Mouse (Mus musculus): ENCODE results near the gene Ifna7. TPM values are rescaled to one million over a fixed set of nuclear protein-coding genes. Genes with fewer than 3 reads are reported as not detected.
"Not testable (repeated sequence)": the region's sequence is repeated elsewhere in the genome, so short reads cannot be mapped to it uniquely, and the experiment has no call there.

Ifna7 gene
- not detected in 2 replicates for polyA plus RNA-seq (2015; fragmentation: Nextera tagmentation; extraction: Ambion mirVana)

- Histone ChIP-seq H3K9me3 (replicated peaks; ENCODE audit: control insufficient read depth, low read length) (no peaks in the 10 kb centered on the region), H3K4me3 (ENCODE audit: low read length) (no peak within 1 kb of the TSS), H3K27ac (ENCODE audit: low read length) (no peak within 1 kb of the TSS), H3K27me3 (ENCODE audit: control insufficient read depth, insufficient read depth, low read length) (no peaks in the 10 kb centered on the region), H3K9ac (ENCODE audit: low read length) (no peak within 1 kb of the TSS), H3K4me2 (ENCODE audit: low read depth, low read length) (no peak within 1 kb of the TSS), H3K36me3 (ENCODE audit: control insufficient read depth, insufficient read depth) (no peaks in the 10 kb centered on the region), H3K4me1 (ENCODE audit: control insufficient read depth, insufficient read depth, low read length) (no peaks in the 10 kb centered on the region)
- no peak for ATAC-seq (replicated peaks; ENCODE audit: extremely low read depth, insufficient read depth, low FRiP score)
- WGBS: 54% methylated on average over 3 of the region's 3 CpGs
Observed at GRCm38 (mm10) chr4:88815928-88816327, at the start of gene Ifna7. Gene Ifna7 (plus strand): TSS chr4:88816228.

GRCm38 (mm10) chr4:88773534-88773933, 42.5 kb upstream of the Ifna7 start, which contains the start of gene Gm13290:
Gene Gm13290 (plus strand): TSS chr4:88773834.
- H3K4me2 ChIP-seq (ENCODE audit: low read depth, low read length); H3K4me1 ChIP-seq (ENCODE audit: control insufficient read depth, insufficient read depth, low read length); ATAC-seq (replicated peaks; ENCODE audit: extremely low read depth, insufficient read depth, low FRiP score); H3K9me3 ChIP-seq (replicated peaks; ENCODE audit: control insufficient read depth, low read length); H3K36me3 ChIP-seq (ENCODE audit: control insufficient read depth, insufficient read depth); H3K27me3 ChIP-seq (ENCODE audit: control insufficient read depth, insufficient read depth, low read length); H3K4me3 ChIP-seq (ENCODE audit: low read length); H3K9ac ChIP-seq (ENCODE audit: low read length); H3K27ac ChIP-seq (ENCODE audit: low read length): not testable (repeated sequence)
- no CpG with 5 or more reads among the region's 32 CpGs for WGBS

- not testable (repeated sequence) for H3K27me3 ChIP-seq (ENCODE audit: control insufficient read depth, insufficient read depth, low read length); H3K4me1 ChIP-seq (ENCODE audit: control insufficient read depth, insufficient read depth, low read length); H3K27ac ChIP-seq (ENCODE audit: low read length); H3K36me3 ChIP-seq (ENCODE audit: control insufficient read depth, insufficient read depth); ATAC-seq (replicated peaks; ENCODE audit: extremely low read depth, insufficient read depth, low FRiP score); H3K9ac ChIP-seq (ENCODE audit: low read length); H3K4me2 ChIP-seq (ENCODE audit: low read depth, low read length); H3K9me3 ChIP-seq (replicated peaks; ENCODE audit: control insufficient read depth, low read length); H3K4me3 ChIP-seq (ENCODE audit: low read length)
- no CpG with 5 or more reads among the region's 29 CpGs for WGBS
Observed at GRCm38 (mm10) chr4:88776622-88777021, 39.4 kb upstream of the Ifna7 start, which contains the start of gene Gm13289. Gene Gm13289 (plus strand): TSS chr4:88776922.

DNA sequence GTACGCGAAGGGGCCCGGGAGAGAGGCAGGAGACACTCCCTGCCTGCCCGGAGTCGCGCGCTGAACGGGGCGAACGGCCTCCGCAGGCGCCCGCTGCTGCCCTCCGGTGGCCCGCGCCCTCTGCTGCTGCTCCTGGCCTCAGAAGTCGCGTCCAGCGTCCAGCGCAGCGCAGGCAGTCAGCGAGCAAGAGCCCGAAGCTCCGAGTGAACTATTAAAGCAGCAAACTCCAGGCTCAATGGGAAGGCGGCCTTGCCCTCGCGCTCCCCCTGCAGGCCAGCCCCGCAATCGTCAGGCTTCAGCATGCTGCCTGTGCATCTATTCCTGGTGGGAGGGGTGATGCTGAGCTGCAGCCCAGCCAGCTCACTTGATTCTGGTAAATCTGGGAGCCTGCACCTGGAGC, 36.5 kb upstream of the Ifna7 start, which contains the start of gene Gm13272:
Gene Gm13272 (plus strand): TSS at position 301 of the 400 bp plus-strand sequence.
- not testable (repeated sequence) for H3K9me3 ChIP-seq (replicated peaks; ENCODE audit: control insufficient read depth, low read length); H3K27ac ChIP-seq (ENCODE audit: low read length); ATAC-seq (replicated peaks; ENCODE audit: extremely low read depth, insufficient read depth, low FRiP score); H3K36me3 ChIP-seq (ENCODE audit: control insufficient read depth, insufficient read depth); H3K4me2 ChIP-seq (ENCODE audit: low read depth, low read length); H3K4me1 ChIP-seq (ENCODE audit: control insufficient read depth, insufficient read depth, low read length); H3K4me3 ChIP-seq (ENCODE audit: low read length); H3K27me3 ChIP-seq (ENCODE audit: control insufficient read depth, insufficient read depth, low read length); H3K9ac ChIP-seq (ENCODE audit: low read length)
- WGBS: no CpG with 5 or more reads among the region's 29 CpGs

- not testable (repeated sequence) for H3K36me3 ChIP-seq (ENCODE audit: control insufficient read depth, insufficient read depth); H3K27me3 ChIP-seq (ENCODE audit: control insufficient read depth, insufficient read depth, low read length); H3K4me1 ChIP-seq (ENCODE audit: control insufficient read depth, insufficient read depth, low read length); ATAC-seq (replicated peaks; ENCODE audit: extremely low read depth, insufficient read depth, low FRiP score); H3K4me2 ChIP-seq (ENCODE audit: low read depth, low read length); H3K4me3 ChIP-seq (ENCODE audit: low read length); H3K9ac ChIP-seq (ENCODE audit: low read length); H3K27ac ChIP-seq (ENCODE audit: low read length); H3K9me3 ChIP-seq (replicated peaks; ENCODE audit: control insufficient read depth, low read length)
- 41% methylated on average over 15 of the region's 18 CpGs for WGBS
Observed at GRCm38 (mm10) chr4:88780320-88780719, 35.7 kb upstream of the Ifna7 start.

- Histone ChIP-seq H3K4me2 (ENCODE audit: low read depth, low read length) (peak within 1 kb of the TSS; percentile 47), H3K4me3 (ENCODE audit: low read length) (peak within 1 kb of the TSS; percentile 33), H3K27ac (ENCODE audit: low read length) (peak within 1 kb of the TSS; percentile 62), H3K9ac (ENCODE audit: low read length) (peak within 1 kb of the TSS; percentile 43; the same call in 1 of the 2 replicates)
- not testable (repeated sequence) for H3K36me3 ChIP-seq (ENCODE audit: control insufficient read depth, insufficient read depth); H3K27me3 ChIP-seq (ENCODE audit: control insufficient read depth, insufficient read depth, low read length); H3K4me1 ChIP-seq (ENCODE audit: control insufficient read depth, insufficient read depth, low read length); H3K9me3 ChIP-seq (replicated peaks; ENCODE audit: control insufficient read depth, low read length); ATAC-seq (replicated peaks; ENCODE audit: extremely low read depth, insufficient read depth, low FRiP score)
- WGBS: 20% methylated on average over 3 of the region's 7 CpGs
Observed at GRCm38 (mm10) chr4:88781831-88782230, 34.2 kb upstream of the Ifna7 start, which contains the start of gene Ifnz. Gene Ifnz (plus strand): TSS chr4:88782131.

GRCm38 (mm10) chr4:88782335-88782734, 33.7 kb upstream of the Ifna7 start:
- H3K4me1 ChIP-seq (ENCODE audit: control insufficient read depth, insufficient read depth, low read length); H3K9me3 ChIP-seq (replicated peaks; ENCODE audit: control insufficient read depth, low read length); ATAC-seq (replicated peaks; ENCODE audit: extremely low read depth, insufficient read depth, low FRiP score); H3K36me3 ChIP-seq (ENCODE audit: control insufficient read depth, insufficient read depth); H3K27me3 ChIP-seq (ENCODE audit: control insufficient read depth, insufficient read depth, low read length): not testable (repeated sequence)
- peak overlapping the region; percentile 47 for H3K4me2 ChIP-seq (ENCODE audit: low read depth, low read length)
- peak overlapping the region; percentile 62 for H3K27ac ChIP-seq (ENCODE audit: low read length)
- H3K9ac ChIP-seq (ENCODE audit: low read length): peak overlapping the region; percentile 43; the same call in 1 of the 2 replicates
- 0% methylated on average over 12 of the region's 31 CpGs for WGBS
- peak overlapping the region; percentile 33 for H3K4me3 ChIP-seq (ENCODE audit: low read length)

GRCm38 (mm10) chr4:88785409-88785808, 30.6 kb upstream of the Ifna7 start, which contains the start of gene Gm13276:
Gene Gm13276 (plus strand): TSS chr4:88785709.
- H3K4me3 ChIP-seq (ENCODE audit: low read length); H3K27me3 ChIP-seq (ENCODE audit: control insufficient read depth, insufficient read depth, low read length); H3K27ac ChIP-seq (ENCODE audit: low read length); H3K4me2 ChIP-seq (ENCODE audit: low read depth, low read length); H3K4me1 ChIP-seq (ENCODE audit: control insufficient read depth, insufficient read depth, low read length); H3K36me3 ChIP-seq (ENCODE audit: control insufficient read depth, insufficient read depth); H3K9ac ChIP-seq (ENCODE audit: low read length); H3K9me3 ChIP-seq (replicated peaks; ENCODE audit: control insufficient read depth, low read length); ATAC-seq (replicated peaks; ENCODE audit: extremely low read depth, insufficient read depth, low FRiP score): not testable (repeated sequence)
- WGBS: no CpG with 5 or more reads among the region's 27 CpGs

- 0% methylated on average over 1 of the region's 28 CpGs for WGBS
- not testable (repeated sequence) for H3K9me3 ChIP-seq (replicated peaks; ENCODE audit: control insufficient read depth, low read length); H3K4me3 ChIP-seq (ENCODE audit: low read length); H3K27me3 ChIP-seq (ENCODE audit: control insufficient read depth, insufficient read depth, low read length); H3K27ac ChIP-seq (ENCODE audit: low read length); H3K9ac ChIP-seq (ENCODE audit: low read length); ATAC-seq (replicated peaks; ENCODE audit: extremely low read depth, insufficient read depth, low FRiP score); H3K36me3 ChIP-seq (ENCODE audit: control insufficient read depth, insufficient read depth); H3K4me2 ChIP-seq (ENCODE audit: low read depth, low read length); H3K4me1 ChIP-seq (ENCODE audit: control insufficient read depth, insufficient read depth, low read length)
Observed at GRCm38 (mm10) chr4:88788402-88788801, 27.6 kb upstream of the Ifna7 start, which contains the start of gene Gm13277. Gene Gm13277 (plus strand): TSS chr4:88788632.
